Mouse (Mus musculus) kidney, embryonic 14.5 days (tissue): ENCODE data around the gene Faim. TPM values are rescaled to one million over a fixed set of nuclear protein-coding genes. Genes with fewer than 3 reads are reported as not detected.

ENCODE experiments used
- ATAC-seq: fragments of 200-750 bp; cut with Nextera tagmentation; 2 replicates; pipeline ENCODE4 v1.8.0; 2017; ENCODE audit warnings: moderate number of reproducible peaks, mild to moderate bottlenecking, moderate TSS enrichment, moderate library complexity; ENCODE audit not compliant: low FRiP score, low TSS enrichment
- H3K27ac ChIP-seq: fragments of 300-500 bp; sonication (generic); 2 replicates; pipeline ENCODE4 v1.5.1; 2014; ENCODE audit warnings: low read depth, mild to moderate bottlenecking, low read length, moderate library complexity, mixed read lengths
- H3K27me3 ChIP-seq: fragments of 300-500 bp; sonication (generic); 2 replicates; pipeline ENCODE4 v1.6.1; 2014; ENCODE audit warnings: mild to moderate bottlenecking, low read length; ENCODE audit not compliant: control insufficient read depth, insufficient read depth
- H3K36me3 ChIP-seq: fragments of 300-500 bp; sonication (generic); 2 replicates; pipeline ENCODE4 v1.6.1; 2014; ENCODE audit warnings: low read length, mixed read lengths; ENCODE audit not compliant: control insufficient read depth, insufficient read depth
- H3K4me1 ChIP-seq: fragments of 300-500 bp; sonication (generic); 2 replicates; pipeline ENCODE4 v1.6.1; 2014; ENCODE audit warnings: low read length, mixed read lengths; ENCODE audit not compliant: control insufficient read depth, insufficient read depth
- H3K4me2 ChIP-seq: fragments of 300-500 bp; sonication (generic); replicated peaks from 2 replicates; pipeline ENCODE4 v1.6.1; 2014; ENCODE audit warnings: low read depth, mild to moderate bottlenecking, low read length
- H3K4me3 ChIP-seq: fragments of 300-500 bp; sonication (generic); 2 replicates; pipeline ENCODE4 v1.5.1; 2014; ENCODE audit warnings: mild to moderate bottlenecking, low read length
- H3K9ac ChIP-seq: fragments of 300-500 bp; sonication (generic); 2 replicates; pipeline ENCODE4 v1.6.1; 2014; ENCODE audit warnings: low read depth, mild to moderate bottlenecking, low read length, moderate library complexity
- H3K9me3 ChIP-seq: fragments of 300-500 bp; sonication (generic); 2 replicates; pipeline ENCODE4 v1.6.1; 2016; ENCODE audit warnings: low read length; ENCODE audit not compliant: control insufficient read depth
- WGBS: fragments of 180-500 bp; shearing (Covaris S2); extraction: QIAGEN DNeasy Blood & Tissue Kit; methylation state at CpG from one replicate; pipeline ENCODE4 v1.1.7; 2014; 5-methylcytosine and 5-hydroxymethylcytosine counted together
- polyA plus RNA-seq: library from polyadenylated mRNA; unstranded; fragments of >200 nt; fragmentation: Nextera tagmentation; extraction: Ambion mirVana; gene quantifications from 2 replicates; pipeline ENCODE4 v1.2.1, GENCODE M21; 2014

Faim gene
- polyA plus RNA-seq, 1 experiment from 2014 or later = 52.0 TPM

- under 1% methylated on average over 61 of the region's 80 CpGs for WGBS
- ATAC-seq = peak; percentile 43; the same call in 1 of the 2 replicates
- H3K4me2 ChIP-seq = peak overlapping the region; percentile 72
- peaks cover 18% of the 10 kb centered on the region for H3K4me1 ChIP-seq
- H3K36me3 ChIP-seq = no peaks in the 10 kb centered on the region
- H3K27me3 ChIP-seq = peaks cover 91% of the 10 kb centered on the region
- no peak overlapping the region for H3K27ac ChIP-seq
- 0 out of 2 replicates have a peak overlapping the region, but pooled peaks have one; percentile 23 for H3K9ac ChIP-seq
- no peaks in the 10 kb centered on the region for H3K9me3 ChIP-seq
- peak overlapping the region; percentile 44 for H3K4me3 ChIP-seq
Measured at GRCm38 (mm10) chr9:98956591-98957381, 29.4 kb upstream of the Faim start.

GRCm38 (mm10) chr9:98957751-98958351 lies 28.3 kb upstream of the Faim start:
- Histone ChIP-seq H3K4me3 (no peak overlapping the region), H3K9ac (no peak overlapping the region), H3K4me1 (peaks cover 18% of the 10 kb centered on the region), H3K4me2 (no peak overlapping the region), H3K27ac (no peak overlapping the region), H3K36me3 (no peaks in the 10 kb centered on the region), H3K27me3 (peaks cover 91% of the 10 kb centered on the region), H3K9me3 (no peaks in the 10 kb centered on the region)
- WGBS = under 1% methylated on average over 23 of the region's 23 CpGs
- ATAC-seq = no peak

- Histone ChIP-seq H3K4me2 (no peak overlapping the region), H3K4me1 (peaks cover 18% of the 10 kb centered on the region), H3K9ac (no peak overlapping the region), H3K9me3 (no peaks in the 10 kb centered on the region), H3K36me3 (no peaks in the 10 kb centered on the region), H3K27ac (no peak overlapping the region), H3K4me3 (no peak overlapping the region), H3K27me3 (peaks cover 91% of the 10 kb centered on the region)
- WGBS = 3% methylated on average over 6 of the region's 6 CpGs
- ATAC-seq = no peak
Measured at GRCm38 (mm10) chr9:98958628-98959027, 27.5 kb upstream of the Faim start.

- Histone ChIP-seq H3K4me1 (peaks cover 17% of the 10 kb centered on the region), H3K9ac (no peak overlapping the region), H3K27ac (no peak overlapping the region), H3K9me3 (no peaks in the 10 kb centered on the region), H3K27me3 (peaks cover 90% of the 10 kb centered on the region), H3K4me2 (no peak overlapping the region), H3K36me3 (no peaks in the 10 kb centered on the region), H3K4me3 (no peak overlapping the region)
- no peak for ATAC-seq
- WGBS = 27% methylated on average over 3 of the region's 3 CpGs
Measured at GRCm38 (mm10) chr9:98959851-98960250, 26.3 kb upstream of the Faim start.

GRCm38 (mm10) chr9:98960348-98960747 lies 25.8 kb upstream of the Faim start:
- 23% methylated on average over 5 of the region's 5 CpGs for WGBS
- Histone ChIP-seq H3K4me3 (no peak overlapping the region), H3K36me3 (no peaks in the 10 kb centered on the region), H3K27ac (no peak overlapping the region), H3K9ac (no peak overlapping the region), H3K4me1 (peaks cover 12% of the 10 kb centered on the region), H3K27me3 (peaks cover 90% of the 10 kb centered on the region), H3K4me2 (no peak overlapping the region), H3K9me3 (no peaks in the 10 kb centered on the region)
- no peak for ATAC-seq

- no peaks in the 10 kb centered on the region; the same call in 1 of the 2 replicates for H3K4me1 ChIP-seq
- peaks cover 85% of the 10 kb centered on the region for H3K27me3 ChIP-seq
- H3K4me3 ChIP-seq = no peak overlapping the region
- 5% methylated on average over 22 of the region's 22 CpGs for WGBS
- no peaks in the 10 kb centered on the region for H3K9me3 ChIP-seq
- no peak overlapping the region for H3K9ac ChIP-seq
- H3K27ac ChIP-seq = no peak overlapping the region
- no peak overlapping the region for H3K4me2 ChIP-seq
- no peak for ATAC-seq
- H3K36me3 ChIP-seq = no peaks in the 10 kb centered on the region
Measured at GRCm38 (mm10) chr9:98961591-98962477, 24.3 kb upstream of the Faim start.

- H3K4me3 ChIP-seq = no peak overlapping the region
- no peaks in the 10 kb centered on the region for H3K4me1 ChIP-seq
- peaks cover 84% of the 10 kb centered on the region for H3K27me3 ChIP-seq
- H3K9me3 ChIP-seq = no peaks in the 10 kb centered on the region
- H3K9ac ChIP-seq = no peak overlapping the region
- H3K4me2 ChIP-seq = no peak overlapping the region
- H3K36me3 ChIP-seq = no peaks in the 10 kb centered on the region
- ATAC-seq = no peak
- 1% methylated on average over 20 of the region's 20 CpGs for WGBS
- H3K27ac ChIP-seq = no peak overlapping the region
Measured at GRCm38 (mm10) chr9:98962478-98963142, 23.6 kb upstream of the Faim start.

- H3K27ac ChIP-seq = no peak overlapping the region
- ATAC-seq = no peak
- no peak overlapping the region for H3K4me3 ChIP-seq
- no peak overlapping the region for H3K9ac ChIP-seq
- no peaks in the 10 kb centered on the region for H3K9me3 ChIP-seq
- no peak overlapping the region for H3K4me2 ChIP-seq
- 5% methylated on average over 18 of the region's 18 CpGs for WGBS
- H3K27me3 ChIP-seq = peaks cover 83% of the 10 kb centered on the region
- no peaks in the 10 kb centered on the region for H3K36me3 ChIP-seq
- no peaks in the 10 kb centered on the region for H3K4me1 ChIP-seq
Measured at GRCm38 (mm10) chr9:98963661-98964060, 22.5 kb upstream of the Faim start.
